Comparison of ENCODE assay signal across 8 mouse cellular contexts in the genomic region with DNA sequence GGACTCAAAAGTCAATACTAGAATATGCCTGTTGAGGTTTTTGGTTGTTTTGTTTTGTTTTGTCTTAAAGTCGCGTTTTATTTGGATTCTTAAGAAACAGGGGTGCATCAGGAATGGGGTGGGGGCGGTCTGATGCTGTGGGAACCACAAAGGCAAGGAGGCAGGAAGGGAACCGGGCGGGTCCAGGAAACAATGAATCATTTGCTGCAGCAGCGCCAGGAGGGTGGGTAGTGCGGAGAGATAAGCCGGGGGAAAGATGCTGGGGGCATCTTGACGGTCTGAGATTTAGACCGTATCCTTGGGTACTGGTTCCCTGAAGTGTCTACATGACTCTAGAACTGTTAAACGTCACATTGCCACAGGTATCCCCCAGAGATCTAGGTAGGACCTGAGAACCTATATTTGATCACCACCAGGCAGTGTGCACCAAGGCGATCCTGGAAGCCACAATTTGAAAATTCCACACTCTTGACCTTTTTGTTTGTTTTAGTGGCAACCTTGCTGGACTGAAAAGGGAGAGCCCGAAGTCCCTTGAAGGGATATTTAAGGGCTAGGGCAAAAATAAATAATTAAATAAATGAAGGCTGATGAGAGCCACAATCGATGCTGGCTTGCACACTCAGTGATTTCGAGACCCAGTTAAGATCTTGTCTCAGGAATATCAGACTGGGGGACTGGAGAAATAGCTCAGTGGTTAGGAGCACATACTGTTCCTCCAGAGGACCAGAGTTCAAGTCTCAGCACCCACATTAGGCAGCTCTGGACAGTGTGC. TPM values are rescaled to one million over a fixed set of nuclear protein-coding genes. Genes with fewer than 3 reads are reported as not detected.
DNase-seq lines count a peak whose midpoint lies in the region; ATAC-seq lines count a peak whose summit lies in the region.
"Had no signal": no experiment of that assay in that cellular context is flagged by ENCODE, and none has a peak within 500 bp of the region (broad histone marks: within the 10 kb centered on the region; RNA-seq: fewer than 3 reads in every experiment).

No protein-coding gene starts in this region.

- peak; percentile 71 for DNase-seq in adrenal gland, adult 2 months
- DNase-seq in thymus, adult 18-20 months: no peak
- no peak for DNase-seq in thymus, postnatal 36 days

- no peak overlapping the region for H3K9ac ChIP-seq in intestine, embryonic 15.5 days
- no peak overlapping the region for H3K9ac ChIP-seq in lung, embryonic 16.5 days (ENCODE audit: low read length)
- H3K9ac ChIP-seq: embryonic facial prominence, embryonic 13.5 days had no signal

- peak overlapping the region; percentile 38 for H3K4me2 ChIP-seq in intestine, embryonic 15.5 days (replicated peaks)
- peak overlapping the region; percentile 9; the same call in 1 of the 2 replicates for H3K4me2 ChIP-seq in lung, embryonic 16.5 days (ENCODE audit: low read depth, low read length)
- H3K4me2 ChIP-seq: embryonic facial prominence, embryonic 13.5 days had no signal

- ATAC-seq in intestine, embryonic 15.5 days: no peak
- peak; percentile 60; the same call in 1 of the 2 replicates for ATAC-seq in lung, embryonic 16.5 days (ENCODE audit: low read depth)
- no peak for ATAC-seq in megakaryocyte, adult 5-6 weeks (ENCODE audit: poor library complexity, severe bottlenecking)

- no peaks in the 10 kb centered on the region for H3K27me3 ChIP-seq in intestine, embryonic 15.5 days (replicated peaks)
- no peaks in the 10 kb centered on the region for H3K27me3 ChIP-seq in lung, embryonic 16.5 days (ENCODE audit: control insufficient read depth, insufficient read depth, low read depth, low read length)
- H3K27me3 ChIP-seq: embryonic facial prominence, embryonic 13.5 days had no signal

- peaks cover 13% of the 10 kb centered on the region for H3K4me1 ChIP-seq in brown adipose tissue, adult 24 weeks (ENCODE audit: control insufficient read depth, insufficient read depth, insufficient read length, low read length)
- H3K4me1 ChIP-seq in intestine, embryonic 15.5 days (replicated peaks): peaks cover 27% of the 10 kb centered on the region
- H3K4me1 ChIP-seq in lung, embryonic 16.5 days (replicated peaks; ENCODE audit: control insufficient read depth, insufficient read depth, low read length): peaks cover 16% of the 10 kb centered on the region

- H3K9me3 ChIP-seq in intestine, embryonic 15.5 days: no peaks in the 10 kb centered on the region
- no peaks in the 10 kb centered on the region for H3K9me3 ChIP-seq in lung, embryonic 16.5 days (ENCODE audit: control insufficient read depth, low read length)
- H3K9me3 ChIP-seq: embryonic facial prominence, embryonic 13.5 days had no signal

- peak overlapping the region; percentile 9; the same call in 1 of the 2 replicates for H3K4me3 ChIP-seq in brown adipose tissue, adult 24 weeks (ENCODE audit: insufficient read depth, low read depth, low read length)
- H3K4me3 ChIP-seq in intestine, embryonic 15.5 days (replicated peaks): no peak overlapping the region
- no peak overlapping the region for H3K4me3 ChIP-seq in lung, embryonic 16.5 days (ENCODE audit: low read length)
- H3K4me3 ChIP-seq: embryonic facial prominence, embryonic 13.5 days had no signal

- no peaks in the 10 kb centered on the region for H3K36me3 ChIP-seq in intestine, embryonic 15.5 days
- H3K36me3 ChIP-seq in lung, embryonic 16.5 days (ENCODE audit: control insufficient read depth, insufficient read depth, low read length): peaks cover 2% of the 10 kb centered on the region; the same call in 1 of the 2 replicates
- H3K36me3 ChIP-seq: embryonic facial prominence, embryonic 13.5 days had no signal

- H3K27ac ChIP-seq in brown adipose tissue, adult 24 weeks (replicated peaks; ENCODE audit: low read depth, low read length): peak overlapping the region; percentile 72
- H3K27ac ChIP-seq in intestine, embryonic 15.5 days: peak overlapping the region; percentile 90
- peak overlapping the region; percentile 61 for H3K27ac ChIP-seq in lung, embryonic 16.5 days (ENCODE audit: low read length)

- WGBS in intestine, embryonic 15.5 days: 23% methylated on average over 15 of the region's 15 CpGs
- 31% methylated on average over 15 of the region's 15 CpGs for WGBS in lung, embryonic 16.5 days

RNA-seq across cellular contexts. Expression of gene Lima1, which starts 8.6 kb away (rescaled TPM):
- total RNA-seq in adrenal gland, adult 2 months (2021): 10 to 100 TPM; 35.3 to 50.0 TPM
- polyA plus RNA-seq in adrenal gland, adult 2 months (2012; rRNA removed): 5.7 and 8.3 TPM in 2 replicates
- polyA plus RNA-seq in brown adipose tissue, adult 24 weeks (2012; ENCODE audit: insufficient read depth, insufficient read length, missing spikeins): 9.0 and 18.3 TPM in 2 replicates
- polyA plus RNA-seq in intestine, embryonic 15.5 days (2015; fragmentation: Nextera tagmentation; extraction: Ambion mirVana): 86.5 and 96.4 TPM in 2 replicates
- polyA plus RNA-seq in lung, embryonic 16.5 days (2015; fragmentation: Nextera tagmentation; extraction: Ambion mirVana): 44.9 and 47.0 TPM in 2 replicates
- total RNA-seq in megakaryocyte, adult 5-6 weeks (2015): 17.7 and 22.6 TPM in 2 replicates
- 27.1 and 37.8 TPM in 2 replicates for total RNA-seq in megakaryocyte, adult 5-6 weeks (2017)
